23 mouse cellular contexts compared by ENCODE assay signal in genomic region chr16:72538171-72538570, GRCm38 (mm10).
"Had no signal": no experiment of that assay in that cellular context is flagged by ENCODE, and none has a peak within 500 bp of the region (broad histone marks: within the 10 kb centered on the region; RNA-seq: fewer than 3 reads in every experiment).

No protein-coding gene starts in this region.

- H3K27ac ChIP-seq: heart, adult 2 months; heart, embryonic 13.5 days; heart, embryonic 15.5 days; hindbrain, embryonic 13.5 days; hindbrain, embryonic 15.5 days; hindbrain, postnatal 0 days; limb, embryonic 13.5 days; limb, embryonic 15.5 days; liver, embryonic 12.5 days had no signal

- H3K4me3 ChIP-seq: heart, adult 2 months; heart, embryonic 13.5 days; heart, embryonic 15.5 days; hindbrain, embryonic 13.5 days; hindbrain, embryonic 15.5 days; limb, embryonic 13.5 days; limb, embryonic 15.5 days; liver, embryonic 12.5 days had no signal

- H3K9me3 ChIP-seq: heart, embryonic 13.5 days; heart, embryonic 15.5 days; hindbrain, embryonic 13.5 days; hindbrain, embryonic 15.5 days; limb, embryonic 13.5 days; limb, embryonic 15.5 days; liver, embryonic 12.5 days had no signal

- H3K36me3 ChIP-seq: heart, embryonic 13.5 days; heart, embryonic 15.5 days; hindbrain, embryonic 13.5 days; hindbrain, embryonic 15.5 days; limb, embryonic 13.5 days; limb, embryonic 15.5 days; liver, embryonic 12.5 days had no signal

- H3K4me2 ChIP-seq: heart, embryonic 11.5 days; heart, embryonic 13.5 days; heart, embryonic 15.5 days; hindbrain, embryonic 13.5 days; hindbrain, embryonic 15.5 days; limb, embryonic 13.5 days; limb, embryonic 15.5 days; liver, embryonic 12.5 days had no signal

- H3K9ac ChIP-seq: heart, embryonic 13.5 days; heart, embryonic 15.5 days; hindbrain, embryonic 13.5 days; hindbrain, embryonic 15.5 days; limb, embryonic 13.5 days; limb, embryonic 15.5 days; liver, embryonic 12.5 days had no signal

- H3K4me1 ChIP-seq: heart, embryonic 15.5 days; hindbrain, embryonic 13.5 days; hindbrain, embryonic 15.5 days; limb, embryonic 15.5 days; liver, embryonic 12.5 days had no signal

- H3K27me3 ChIP-seq: heart, embryonic 13.5 days; heart, embryonic 15.5 days; hindbrain, embryonic 13.5 days; hindbrain, embryonic 15.5 days; limb, embryonic 13.5 days; limb, embryonic 15.5 days; liver, embryonic 12.5 days had no signal

- DNase-seq: gastrocnemius, postnatal 14 days; gastrocnemius, postnatal 36 days; heart, adult 11 months; heart, adult 2 months; heart, postnatal 14 days; heart, postnatal 36 days; kidney, adult 11 months; kidney, adult 8-10 months; kidney, postnatal 14 days; kidney, postnatal 36 days; layer of hippocampus, adult 9-11 months; layer of hippocampus, postnatal 36 days; left cerebral cortex, postnatal 4 days had no signal

- ATAC-seq: hindbrain, postnatal 0 days; intestine, embryonic 16.5 days; liver, embryonic 12.5 days had no signal
